Mouse (Mus musculus) MEL (cell line): ENCODE results near the gene Pnpla6.
A peak's percentile ranks its signal among the peaks of the same experiment; 100 is the strongest.

Experiments
- CHD1 ChIP-seq: IDR thresholded peaks from 2 replicates; pipeline ENCODE4 v1.6.1; 2012; ENCODE audit warnings: low read depth, mild to moderate bottlenecking, inconsistent platforms, low read length, improper control_type of control experiment
- CHD2 ChIP-seq: IDR thresholded peaks from 2 replicates; pipeline ENCODE4 v1.6.1; 2011; ENCODE audit warnings: low read length, improper control_type of control experiment
- CTCF ChIP-seq, 3 experiments: IDR thresholded peaks in 2 of 3; conservative IDR thresholded peaks in 1 of 3; 2 replicates each; pipeline ENCODE4 v1.5.1; 2011 to 2012; ENCODE audit warnings: low read length in 3 of 3, low read depth in 2 of 3, mild to moderate bottlenecking in 2 of 3, improper control_type of control experiment in 1 of 3, inconsistent platforms in 1 of 3, mixed read lengths in 1 of 3, moderate library complexity in 1 of 3; ENCODE audit not compliant: control insufficient read depth in 1 of 3, insufficient read depth in 1 of 3, poor library complexity in 1 of 3, severe bottlenecking in 1 of 3
- E2F4 ChIP-seq: IDR thresholded peaks from 2 replicates; pipeline ENCODE4 v1.6.1; 2011; ENCODE audit warnings: low read depth, low read length, improper control_type of control experiment, borderline replicate concordance
- EP300 ChIP-seq, 2 experiments: IDR thresholded peaks; 2 replicates each; pipeline ENCODE4 v1.6.1; 2011; ENCODE audit warnings: improper control_type of control experiment in 2 of 2, low read length in 2 of 2, low read depth in 1 of 2, mild to moderate bottlenecking in 1 of 2
- HCFC1 ChIP-seq: IDR thresholded peaks from 2 replicates; pipeline ENCODE4 v1.6.1; 2012; ENCODE audit warnings: low read depth, mild to moderate bottlenecking, inconsistent platforms, low read length, improper control_type of control experiment, moderate library complexity
- KAT2A ChIP-seq: conservative IDR thresholded peaks from 2 replicates; pipeline ENCODE4 v1.6.1; 2012; ENCODE audit warnings: low read depth, low read length, improper control_type of control experiment, inconsistent platforms
- MYC ChIP-seq: IDR thresholded peaks from 2 replicates; pipeline ENCODE4 v1.6.1; 2011; ENCODE audit warnings: low read depth, mild to moderate bottlenecking, low read length, improper control_type of control experiment, moderate library complexity
- POLR2A ChIP-seq, 2 experiments: IDR thresholded peaks; 2 replicates each; pipeline ENCODE4 v1.6.1; 2011 to 2012; ENCODE audit warnings: low read length in 2 of 2, mild to moderate bottlenecking in 2 of 2, control low read depth in 1 of 2, improper control_type of control experiment in 1 of 2, low read depth in 1 of 2, moderate library complexity in 1 of 2; ENCODE audit not compliant: control insufficient read depth in 1 of 2, insufficient read depth in 1 of 2, poor library complexity in 1 of 2
- POLR2AphosphoS2 ChIP-seq: IDR thresholded peaks from 2 replicates; pipeline ENCODE4 v1.6.1; 2011; ENCODE audit warnings: low read length, improper control_type of control experiment
- POLR2AphosphoS5 ChIP-seq: IDR thresholded peaks from 2 replicates; pipeline ENCODE4 v1.6.1; 2012; ENCODE audit warnings: low read depth, borderline replicate concordance, mild to moderate bottlenecking, inconsistent platforms, low read length, moderate library complexity, mixed read lengths
- RAD21 ChIP-seq: IDR thresholded peaks from 2 replicates; pipeline ENCODE4 v1.6.1; 2011; ENCODE audit warnings: mild to moderate bottlenecking, low read depth, low read length, improper control_type of control experiment
- UBTF ChIP-seq: IDR thresholded peaks from 2 replicates; pipeline ENCODE4 v1.6.1; 2012; ENCODE audit warnings: low read depth, mild to moderate bottlenecking, inconsistent platforms, low read length, improper control_type of control experiment, moderate library complexity, borderline replicate concordance; ENCODE audit not compliant: insufficient read depth
- ZMIZ1 ChIP-seq: IDR thresholded peaks from 2 replicates; pipeline ENCODE4 v1.6.1; 2012; ENCODE audit warnings: low read depth, mild to moderate bottlenecking, inconsistent platforms, low read length, improper control_type of control experiment, moderate library complexity

DNA sequence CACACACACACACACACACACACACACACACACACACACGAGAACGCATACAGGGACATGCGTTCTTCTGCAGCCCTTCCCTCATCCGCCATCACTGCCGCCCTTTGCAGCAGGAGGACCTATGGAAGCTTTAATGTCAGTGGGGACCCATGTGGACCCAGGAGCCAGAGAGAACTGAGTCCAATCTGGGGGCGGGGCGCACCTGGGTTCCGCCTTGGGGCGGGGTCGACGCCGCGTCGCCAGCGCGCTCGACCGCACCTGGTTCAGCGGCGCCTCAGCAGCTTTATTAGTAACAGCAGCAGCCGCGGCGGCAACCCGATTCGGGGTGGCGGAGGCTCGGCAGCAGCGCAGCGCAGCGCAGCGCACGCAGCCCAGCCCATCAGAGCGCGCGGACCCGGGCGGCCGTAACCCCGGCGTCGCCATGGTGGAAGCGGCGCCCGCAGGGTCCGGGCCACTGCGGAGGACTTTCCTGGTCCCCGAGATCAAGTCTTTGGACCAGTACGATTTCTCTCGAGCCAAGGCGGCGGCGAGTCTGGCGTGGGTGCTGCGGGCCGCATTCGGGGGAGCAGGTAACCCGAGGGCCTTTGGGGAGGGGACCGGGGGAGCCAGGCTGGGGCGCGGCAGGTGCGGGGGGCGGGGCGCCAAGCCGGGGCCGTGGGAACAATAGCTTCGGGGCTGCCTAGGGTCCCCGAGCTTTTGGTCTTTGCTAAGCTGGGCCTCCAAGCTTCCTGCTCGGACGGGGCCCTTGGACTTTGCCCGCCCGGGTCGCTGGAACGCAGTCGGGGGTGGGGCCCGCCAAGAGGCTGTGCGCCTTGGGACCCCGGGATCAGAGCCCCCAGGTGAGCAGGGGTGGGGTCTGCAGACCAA is 72.4 kb downstream of the Pnpla6 start:
- TF ChIP-seq MYC = no peak
- TF ChIP-seq POLR2A (IDR thresholded peaks at IDR 0.05; ENCODE audit: control insufficient read depth in 1 of 2, insufficient read depth in 1 of 2, low read depth in 1 of 2, low read length in 2 of 2, poor library complexity in 1 of 2) = 0 out of 4 replicates have a peak, but pooled peaks of 1 of the 2 experiments have one; percentile 28
- TF ChIP-seq CHD1 = no peak
- no peak for TF ChIP-seq CTCF (IDR thresholded peaks at IDR 0.05 in 2 of 3, conservative IDR thresholded peaks at IDR 0.05 in 1 of 3; ENCODE audit: control insufficient read depth in 1 of 3, insufficient read depth in 1 of 3, low read depth in 2 of 3, low read length in 3 of 3, poor library complexity in 1 of 3, severe bottlenecking in 1 of 3)
- TF ChIP-seq POLR2AphosphoS5 = no peak
- TF ChIP-seq UBTF = 0 out of 2 replicates have a peak, but pooled peaks have one; percentile 35
- no peak for TF ChIP-seq ZMIZ1
- TF ChIP-seq EP300 (IDR thresholded peaks at IDR 0.05; ENCODE audit: low read depth in 1 of 2, low read length in 2 of 2) = no peak
- no peak for TF ChIP-seq POLR2AphosphoS2
- no peak for TF ChIP-seq E2F4
- no peak for TF ChIP-seq CHD2
- no peak for TF ChIP-seq RAD21
- TF ChIP-seq HCFC1 = no peak
- no peak for TF ChIP-seq KAT2A
